27 mouse cellular contexts compared by ENCODE assay signal in genomic region chr12:55054551-55055241, GRCm38 (mm10). TPM values are rescaled to one million over a fixed set of nuclear protein-coding genes. Genes with fewer than 3 reads are reported as not detected.
DNase-seq lines count a peak whose midpoint lies in the region; ATAC-seq and TF ChIP-seq lines count a peak whose summit lies in the region.
"Had no signal": no experiment of that assay in that cellular context is flagged by ENCODE, and none has a peak within 500 bp of the region (broad histone marks: within the 10 kb centered on the region; RNA-seq: fewer than 3 reads in every experiment).

No protein-coding gene starts in this region.

- no peak; the same call in 1 of the 2 replicates for ATAC-seq in liver, embryonic 11.5 days (replicated peaks; ENCODE audit: low FRiP score)
- no peak for ATAC-seq in liver, embryonic 16.5 days (ENCODE audit: low read depth)
- ATAC-seq: forebrain, embryonic 15.5 days; midbrain, embryonic 13.5 days had no signal

- no peak for TF ChIP-seq RAD21 in MEL (IDR thresholded peaks at IDR 0.05; ENCODE audit: low read depth, low read length)

- DNase-seq in kidney, adult 2 months = peak; percentile 20
- no peak for DNase-seq in kidney, adult 8-10 months
- no peak for DNase-seq in MEL (ENCODE audit: low read depth, low spot score)
- DNase-seq in liver, embryonic 11.5 days (ENCODE audit: low spot score) = no peak
- DNase-seq in cerebellum, postnatal 4 days (ENCODE audit: low spot score in 2 of 2) = no peak
- DNase-seq in urinary bladder, postnatal 10 days (ENCODE audit: low spot score) = no peak
- DNase-seq: adrenal gland, adult 8-10 months; cerebellum, adult 11 months; cerebellum, adult 9-10 months; cerebellum, postnatal 36 days; embryo, embryonic 11 days; gastrocnemius, postnatal 10 days; heart, postnatal 10 days; kidney, postnatal 14 days; layer of hippocampus, adult 9-11 months; lung, adult 18-20 months; thymus, postnatal 4 days had no signal

- H3K9ac ChIP-seq in MEL (ENCODE audit: control insufficient read depth, low read depth, low read length, poor library complexity, severe bottlenecking) = no peak overlapping the region
- 0 out of 2 replicates have a peak overlapping the region, but pooled peaks have one; percentile 8 for H3K9ac ChIP-seq in liver, embryonic 11.5 days (ENCODE audit: low read depth, low read length)
- 0 out of 2 replicates have a peak overlapping the region, but pooled peaks have one; percentile 6 for H3K9ac ChIP-seq in liver, embryonic 16.5 days (ENCODE audit: low read depth, low read length)
- H3K9ac ChIP-seq: embryonic facial prominence, embryonic 12.5 days; forebrain, embryonic 15.5 days; heart, embryonic 13.5 days; hindbrain, embryonic 14.5 days; midbrain, embryonic 13.5 days; neural tube, embryonic 13.5 days had no signal

- H3K36me3 ChIP-seq in kidney, adult 2 months (ENCODE audit: control insufficient read depth, insufficient read depth, low read length) = no peaks in the 10 kb centered on the region
- H3K36me3 ChIP-seq in MEL (ENCODE audit: control insufficient read depth in 1 of 2, insufficient read depth in 2 of 2, low read length in 2 of 2) = peaks cover 0 to 73% of the 10 kb centered on the region in 2 experiments; a peak in 3 of 4 replicates
- peaks cover 7% of the 10 kb centered on the region; the same call in 1 of the 2 replicates for H3K36me3 ChIP-seq in liver, embryonic 11.5 days (ENCODE audit: control insufficient read depth, insufficient read depth, low read length)
- no peaks in the 10 kb centered on the region for H3K36me3 ChIP-seq in liver, embryonic 16.5 days (ENCODE audit: control insufficient read depth, insufficient read depth)
- H3K36me3 ChIP-seq: forebrain, embryonic 15.5 days had no signal

- no peak overlapping the region for H3K27ac ChIP-seq in kidney, adult 2 months (ENCODE audit: insufficient read depth, low read depth, low read length)
- H3K27ac ChIP-seq in MEL (ENCODE audit: control insufficient read depth, low read depth, low read length) = no peak overlapping the region
- H3K27ac ChIP-seq in liver, embryonic 11.5 days (ENCODE audit: low read depth, low read length) = peak overlapping the region; percentile 48; the same call in 1 of the 2 replicates
- peak overlapping the region; percentile 82 for H3K27ac ChIP-seq in liver, embryonic 16.5 days (ENCODE audit: low read length)
- H3K27ac ChIP-seq: embryonic facial prominence, embryonic 12.5 days; forebrain, embryonic 10.5 days; forebrain, embryonic 15.5 days; heart, embryonic 13.5 days; hindbrain, embryonic 14.5 days; macrophage; midbrain, embryonic 13.5 days; neural tube, embryonic 13.5 days had no signal

- no peak for TF ChIP-seq CTCF in kidney, adult 2 months (conservative IDR thresholded peaks at IDR 0.05; ENCODE audit: insufficient read depth, insufficient read length, low read depth, low read length)
- no peak for TF ChIP-seq CTCF in MEL (IDR thresholded peaks at IDR 0.05 in 2 of 3, conservative IDR thresholded peaks at IDR 0.05 in 1 of 3; ENCODE audit: control insufficient read depth in 1 of 3, insufficient read depth in 1 of 3, low read depth in 2 of 3, low read length in 3 of 3, poor library complexity in 1 of 3, severe bottlenecking in 1 of 3)

- WGBS in kidney, adult 2 months = 62% methylated on average over 2 of the region's 2 CpGs
- 64% methylated on average over 2 of the region's 2 CpGs for WGBS in liver, embryonic 11.5 days
- 47% methylated on average over 2 of the region's 2 CpGs for WGBS in liver, embryonic 16.5 days (ENCODE audit: insufficient replicate concordance)

- no peak overlapping the region for H3K4me2 ChIP-seq in liver, embryonic 11.5 days
- H3K4me2 ChIP-seq in liver, embryonic 16.5 days (ENCODE audit: low read depth, low read length) = no peak overlapping the region
- H3K4me2 ChIP-seq: embryonic facial prominence, embryonic 12.5 days; forebrain, embryonic 15.5 days; heart, embryonic 13.5 days; hindbrain, embryonic 14.5 days; midbrain, embryonic 13.5 days; neural tube, embryonic 13.5 days had no signal

- no peak overlapping the region for H3K4me3 ChIP-seq in kidney, adult 2 months (ENCODE audit: insufficient read depth, low read depth, low read length)
- no peak overlapping the region for H3K4me3 ChIP-seq in MEL (ENCODE audit: control insufficient read depth in 1 of 2, insufficient read depth in 1 of 2, low read depth in 2 of 2, low read length in 2 of 2)
- no peak overlapping the region for H3K4me3 ChIP-seq in liver, embryonic 11.5 days (ENCODE audit: low read depth, low read length)
- H3K4me3 ChIP-seq in liver, embryonic 16.5 days (ENCODE audit: low read depth, low read length) = no peak overlapping the region
- H3K4me3 ChIP-seq: embryonic facial prominence, embryonic 12.5 days; forebrain, embryonic 10.5 days; forebrain, embryonic 15.5 days; heart, embryonic 13.5 days; midbrain, embryonic 13.5 days; neural tube, embryonic 13.5 days had no signal

- 0 out of 2 replicates have a peak, but pooled peaks cover 1% of the 10 kb centered on the region for H3K79me2 ChIP-seq in MEL (ENCODE audit: control insufficient read depth, insufficient read depth, low read length, poor library complexity)

- no peak; a peak in 1 of 4 replicates for TF ChIP-seq EP300 in MEL (IDR thresholded peaks at IDR 0.05; ENCODE audit: low read depth in 1 of 2, low read length in 2 of 2)

- peaks cover 6% of the 10 kb centered on the region; the same call in 1 of the 2 replicates for H3K4me1 ChIP-seq in kidney, adult 2 months (ENCODE audit: control insufficient read depth, insufficient read depth, low read length)
- H3K4me1 ChIP-seq in MEL (ENCODE audit: control insufficient read depth in 1 of 2, insufficient read depth in 2 of 2, low read length in 2 of 2) = peaks cover 51 to 57% of the 10 kb centered on the region in 2 experiments
- peaks cover 36% of the 10 kb centered on the region for H3K4me1 ChIP-seq in liver, embryonic 11.5 days (replicated peaks; ENCODE audit: control insufficient read depth, insufficient read depth, low read length)
- H3K4me1 ChIP-seq in liver, embryonic 16.5 days (ENCODE audit: control insufficient read depth, low read depth, low read length) = peaks cover 52% of the 10 kb centered on the region
- H3K4me1 ChIP-seq: embryonic facial prominence, embryonic 12.5 days; forebrain, embryonic 10.5 days; forebrain, embryonic 15.5 days; midbrain, embryonic 13.5 days; neural tube, embryonic 13.5 days had no signal

- no peaks in the 10 kb centered on the region for H3K9me3 ChIP-seq in MEL (replicated peaks; ENCODE audit: insufficient read depth, low read length)
- H3K9me3 ChIP-seq in liver, embryonic 11.5 days (ENCODE audit: control insufficient read depth, low read length) = no peaks in the 10 kb centered on the region
- no peaks in the 10 kb centered on the region for H3K9me3 ChIP-seq in liver, embryonic 16.5 days (replicated peaks; ENCODE audit: control insufficient read depth, low read length)
- H3K9me3 ChIP-seq: embryonic facial prominence, embryonic 12.5 days; forebrain, embryonic 10.5 days; forebrain, embryonic 15.5 days; heart, embryonic 13.5 days; midbrain, embryonic 13.5 days; neural tube, embryonic 13.5 days had no signal

- H3K27me3 ChIP-seq in kidney, adult 2 months (replicated peaks; ENCODE audit: control insufficient read depth, insufficient read depth, low read length) = no peaks in the 10 kb centered on the region
- H3K27me3 ChIP-seq in MEL (ENCODE audit: control insufficient read depth in 1 of 2, insufficient read depth in 2 of 2, low read length in 2 of 2) = no peaks in the 10 kb centered on the region
- H3K27me3 ChIP-seq in liver, embryonic 11.5 days (replicated peaks; ENCODE audit: control insufficient read depth, insufficient read depth, low read length) = no peaks in the 10 kb centered on the region
- H3K27me3 ChIP-seq in liver, embryonic 16.5 days (ENCODE audit: control insufficient read depth, insufficient read depth, low read depth, low read length) = no peaks in the 10 kb centered on the region
- H3K27me3 ChIP-seq: CH12.LX; embryonic facial prominence, embryonic 12.5 days; forebrain, embryonic 15.5 days; heart, embryonic 13.5 days; midbrain, embryonic 13.5 days; neural tube, embryonic 13.5 days had no signal

- no peak for TF ChIP-seq POLR2A in kidney, adult 2 months (IDR thresholded peaks at IDR 0.05; ENCODE audit: low read depth, low read length)
- no peak for TF ChIP-seq POLR2A in MEL (IDR thresholded peaks at IDR 0.05; ENCODE audit: control insufficient read depth in 1 of 2, insufficient read depth in 1 of 2, low read depth in 1 of 2, low read length in 2 of 2, poor library complexity in 1 of 2)

TF ChIP-seq in MEL, 35 proteins besides CTCF, POLR2A, EP300 and RAD21:
- TF ChIP-seq SIN3A (IDR thresholded peaks at IDR 0.05; ENCODE audit: low read length) = no peak
- peak; percentile 36; the same call in 1 of the 2 replicates for TF ChIP-seq RCOR1 (IDR thresholded peaks at IDR 0.05; ENCODE audit: low read depth, low read length)
- TF ChIP-seq TCF12 (IDR thresholded peaks at IDR 0.05; ENCODE audit: low read depth, low read length) = 0 out of 2 replicates have a peak, but pooled peaks have one; percentile 11

RNA-seq across cellular contexts. Expression of gene 2700097O09Rik, which starts 25.2 kb away (rescaled TPM):
- polyA plus RNA-seq in kidney, adult 2 months (2012; rRNA removed) = 7.0 and 9.1 TPM in 2 replicates
- total RNA-seq in MEL (2012; rRNA removed) = 16.9 and 18.3 TPM in 2 replicates
- 10 to 100 TPM in 1 of 2 experiments, not detected in 1; 14.6 TPM for polyA plus RNA-seq in MEL (2012; ENCODE audit: insufficient read depth in 1 of 2, insufficient read length in 2 of 2, low read depth in 1 of 2, low replicate concordance in 2 of 2, missing spikeins in 1 of 2)
- 46.1 and 48.4 TPM in 2 replicates for polyA plus RNA-seq in liver, embryonic 11.5 days (2014; fragmentation: Nextera tagmentation; extraction: Ambion mirVana)
- 35.6 and 36.5 TPM in 2 replicates for polyA plus RNA-seq in liver, embryonic 16.5 days (2015; fragmentation: Nextera tagmentation; extraction: Ambion mirVana)

RNA-seq across cellular contexts. Expression of gene Srp54a, which starts 25.4 kb away (rescaled TPM):
- 12.8 and 14.5 TPM in 2 replicates for polyA plus RNA-seq in kidney, adult 2 months (2012; rRNA removed)
- 39.4 and 46.9 TPM in 2 replicates for total RNA-seq in MEL (2012; rRNA removed)
- 100 to 1,000 TPM in 1 of 2 experiments, 10 to 100 TPM in 1; 54.7 to 405 TPM for polyA plus RNA-seq in MEL (2012; ENCODE audit: insufficient read depth in 1 of 2, insufficient read length in 2 of 2, low read depth in 1 of 2, low replicate concordance in 2 of 2, missing spikeins in 1 of 2)
- 151 and 179 TPM in 2 replicates for polyA plus RNA-seq in liver, embryonic 11.5 days (2014; fragmentation: Nextera tagmentation; extraction: Ambion mirVana)
- 72.2 and 72.5 TPM in 2 replicates for polyA plus RNA-seq in liver, embryonic 16.5 days (2015; fragmentation: Nextera tagmentation; extraction: Ambion mirVana)

RNA-seq across cellular contexts. Expression of gene Baz1a, which starts 40.5 kb away (rescaled TPM):
- 2.6 and 3.8 TPM in 2 replicates for polyA plus RNA-seq in kidney, adult 2 months (2012; rRNA removed)
- total RNA-seq in MEL (2012; rRNA removed) = 44.6 and 46.0 TPM in 2 replicates
- 100 to 1,000 TPM in 1 of 2 experiments, 10 to 100 TPM in 1; 39.8 to 203 TPM for polyA plus RNA-seq in MEL (2012; ENCODE audit: insufficient read depth in 1 of 2, insufficient read length in 2 of 2, low read depth in 1 of 2, low replicate concordance in 2 of 2, missing spikeins in 1 of 2)
- 46.4 and 49.1 TPM in 2 replicates for polyA plus RNA-seq in liver, embryonic 11.5 days (2014; fragmentation: Nextera tagmentation; extraction: Ambion mirVana)
- polyA plus RNA-seq in liver, embryonic 16.5 days (2015; fragmentation: Nextera tagmentation; extraction: Ambion mirVana) = 23.6 and 26.8 TPM in 2 replicates

Comparison
In these comparisons a context has a peak if more than half of its experiments do, and no peak if none do; other contexts are left out.
1. H3K27ac ChIP-seq: peak in liver, embryonic 11.5 days (single experiment) and liver, embryonic 16.5 days (single experiment); none in kidney, adult 2 months (single experiment) and MEL (single experiment).